Mouse (Mus musculus): ENCODE data around the gene Golga2. TPM values are rescaled to one million over a fixed set of nuclear protein-coding genes. Genes with fewer than 3 reads are reported as not detected.
"Not testable (repeated sequence)": the region's sequence is repeated elsewhere in the genome, so short reads cannot be mapped to it uniquely, and the experiment has no call there.

Gene Golga2
- total RNA-seq, 1 experiment from 2014 or later = 87.7 TPM

DNA sequence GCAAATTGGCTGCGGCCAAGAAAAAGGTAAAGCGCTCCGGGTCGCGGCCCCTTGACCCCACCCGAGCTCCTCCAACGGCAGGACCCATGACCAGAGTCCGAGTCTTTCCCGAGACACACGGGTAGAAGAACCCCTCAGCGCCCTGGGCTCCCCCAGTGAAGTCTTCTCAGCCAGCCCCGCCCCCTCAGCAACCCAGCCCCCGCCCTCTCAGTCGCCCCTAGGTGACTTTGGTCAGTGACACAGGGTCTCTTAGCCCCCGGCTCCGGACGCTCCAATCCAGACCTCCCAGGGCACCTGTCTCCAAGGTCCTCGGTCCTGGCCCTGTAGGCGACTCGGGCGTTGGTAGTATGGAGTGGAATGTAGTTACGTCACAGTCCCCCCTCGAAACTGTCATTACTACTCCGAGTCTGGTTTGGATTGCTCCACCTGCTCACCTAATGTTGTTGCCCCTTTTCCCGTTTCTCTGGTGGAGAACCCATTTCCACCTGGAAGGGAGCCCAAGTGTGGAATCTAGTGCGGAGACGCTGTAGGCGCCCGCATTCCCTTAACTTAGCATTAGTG is 1.3 kb downstream of the Golga2 start:
- no peak for DNase-seq

DNA sequence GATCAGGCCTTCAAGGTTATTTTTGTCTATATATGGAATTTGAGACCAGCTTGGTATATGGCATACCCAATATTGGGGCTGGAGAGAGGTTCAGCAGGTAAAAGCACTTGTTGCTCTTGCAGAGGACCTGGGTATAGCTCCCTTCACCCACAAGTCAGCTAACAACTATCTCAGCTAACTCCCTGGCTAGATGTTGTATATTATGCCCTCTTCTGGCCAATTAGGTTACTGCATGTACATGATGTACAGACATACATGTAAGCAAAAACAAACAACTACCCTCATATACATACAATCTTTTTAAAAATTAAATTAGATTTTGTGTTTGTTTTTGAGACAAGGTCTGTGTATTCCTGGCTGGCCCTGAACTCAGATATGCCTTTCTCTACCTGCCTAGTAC is 2.4 kb downstream of the Golga2 start:
- DNase-seq = no peak

DNA sequence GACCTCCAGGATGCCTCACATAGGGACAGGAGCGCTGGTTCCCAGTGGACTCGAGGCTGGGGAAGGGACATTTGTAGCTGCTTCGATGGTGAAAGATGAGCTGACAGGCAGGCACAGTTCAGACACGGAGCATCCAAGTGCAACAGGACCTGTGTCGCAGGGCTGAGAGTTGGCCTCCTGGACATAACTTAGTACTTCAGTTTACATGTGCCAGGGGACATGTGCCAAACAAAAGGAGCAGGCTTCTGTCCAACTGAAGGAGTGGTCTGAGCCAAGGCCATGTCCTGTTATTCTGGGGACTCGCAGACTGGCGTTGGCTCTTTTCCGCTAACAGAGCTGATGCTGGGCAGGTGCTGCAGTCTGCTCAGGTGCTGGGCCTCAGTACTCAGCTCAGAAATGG is 7.2 kb downstream of the Golga2 start:
- peak; percentile 32 for DNase-seq

DNA sequence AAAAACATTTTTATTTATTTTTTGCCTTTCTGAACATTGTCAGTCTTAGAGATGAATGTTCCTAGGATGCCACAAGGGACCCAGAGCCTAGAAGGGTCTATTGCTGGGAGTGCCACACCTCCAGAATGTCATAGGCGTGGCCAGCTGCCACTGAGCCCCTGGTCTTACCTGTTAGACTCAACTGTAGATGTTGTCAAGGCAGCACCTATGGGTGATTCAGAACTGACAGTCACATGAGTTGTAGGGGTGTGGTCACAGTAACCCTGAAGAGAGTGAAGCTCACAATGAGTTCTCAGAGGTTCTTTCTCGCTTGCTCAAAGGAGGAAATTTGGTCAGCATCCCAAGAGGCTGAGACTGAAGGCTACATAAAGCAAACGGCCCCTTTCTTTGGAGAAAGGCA is 8.1 kb downstream of the Golga2 start:
- DNase-seq = no peak

DNA sequence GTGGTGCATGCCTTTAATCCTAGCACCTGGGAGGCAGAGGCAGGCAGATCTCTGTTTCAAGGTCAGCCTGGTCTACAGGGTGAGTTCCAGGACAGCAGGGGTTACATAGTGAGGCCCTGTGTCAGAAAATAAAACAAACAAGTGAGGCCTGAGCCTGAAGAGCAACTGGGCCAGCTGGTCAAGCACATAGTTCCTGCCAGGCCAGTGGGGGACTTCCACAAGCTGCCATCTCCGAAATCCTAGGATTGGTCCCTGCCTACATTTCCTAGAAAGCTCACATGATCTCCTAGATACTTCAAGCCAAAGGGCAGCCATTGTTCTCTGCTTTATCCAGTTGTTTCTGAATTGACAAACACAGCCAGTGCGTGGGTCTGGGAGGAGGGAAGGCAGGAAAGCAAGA is 8.7 kb downstream of the Golga2 start:
- not testable (repeated sequence) for DNase-seq

DNA sequence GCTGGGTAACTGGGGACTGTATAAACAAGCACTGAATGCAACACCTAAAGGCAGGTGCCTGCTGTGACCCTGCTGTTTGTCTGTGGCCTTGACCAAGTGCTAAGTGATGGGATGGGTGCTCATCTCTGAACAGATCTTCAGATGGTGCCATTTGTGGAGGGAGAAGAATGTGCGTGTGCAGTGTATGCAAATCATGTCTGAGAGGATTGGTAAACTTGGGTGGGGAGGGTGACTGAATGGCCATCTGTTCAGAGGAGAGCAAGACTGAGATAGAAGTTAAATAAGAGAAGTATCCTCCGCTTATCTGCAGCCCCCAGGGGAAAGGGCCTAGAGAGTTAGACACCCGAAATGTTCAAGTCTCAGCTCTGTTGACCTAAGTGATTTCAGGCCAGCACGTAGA is 12.3 kb downstream of the Golga2 start:
- DNase-seq = no peak

DNA sequence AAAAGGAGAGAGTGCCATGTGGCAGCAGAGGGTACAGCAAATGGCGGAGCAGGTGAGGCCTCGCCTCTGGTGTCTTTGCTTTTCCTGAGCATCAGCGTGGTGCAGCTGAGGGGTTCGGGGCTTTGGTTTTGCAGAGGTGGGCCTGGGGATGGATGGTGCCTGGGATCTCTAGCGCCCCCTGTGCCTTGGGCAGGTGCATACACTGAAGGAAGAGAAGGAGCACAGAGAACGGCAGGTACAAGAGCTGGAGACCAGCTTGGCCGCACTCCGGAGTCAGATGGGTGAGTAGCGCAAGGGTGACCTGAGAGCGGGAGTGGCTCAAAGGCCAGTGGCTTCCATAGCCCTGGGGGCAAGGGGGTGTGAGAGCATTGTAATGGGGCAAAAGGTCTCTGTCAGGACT is 15.8 kb downstream of the Golga2 start:
- DNase-seq = no peak

DNA sequence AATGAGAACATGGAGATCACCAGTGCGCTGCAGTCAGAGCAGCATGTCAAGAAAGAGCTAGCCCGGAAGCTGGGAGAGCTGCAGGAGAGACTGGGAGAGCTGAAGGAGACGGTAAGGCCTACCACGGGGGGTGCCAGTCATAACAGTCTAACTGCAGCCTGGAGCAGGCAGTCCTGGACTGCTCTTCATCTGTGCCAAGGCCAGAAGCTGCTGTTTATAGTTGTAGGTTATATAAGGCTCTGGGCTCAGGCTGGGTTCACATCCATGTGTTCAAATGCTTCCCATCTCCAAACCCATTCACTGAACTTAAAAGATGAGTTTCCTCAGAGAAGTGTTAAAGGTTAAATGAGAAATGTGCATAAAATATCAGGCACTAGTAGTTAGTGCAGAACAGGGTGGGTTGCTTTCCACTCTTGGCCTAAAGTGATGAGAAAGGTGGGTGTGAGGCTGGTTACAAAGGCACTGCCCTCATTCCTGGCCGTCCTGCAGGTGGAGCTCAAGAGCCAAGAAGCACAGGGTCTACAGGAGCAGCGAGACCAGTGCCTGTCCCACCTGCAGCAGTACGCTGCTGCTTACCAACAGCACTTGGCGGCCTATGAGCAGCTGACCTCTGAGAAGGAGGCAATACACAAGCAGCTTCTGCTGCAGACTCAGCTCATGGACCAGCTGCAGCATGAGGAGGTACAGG is 17.1 kb downstream of the Golga2 start:
- DNase-seq = peak; percentile 58

DNA sequence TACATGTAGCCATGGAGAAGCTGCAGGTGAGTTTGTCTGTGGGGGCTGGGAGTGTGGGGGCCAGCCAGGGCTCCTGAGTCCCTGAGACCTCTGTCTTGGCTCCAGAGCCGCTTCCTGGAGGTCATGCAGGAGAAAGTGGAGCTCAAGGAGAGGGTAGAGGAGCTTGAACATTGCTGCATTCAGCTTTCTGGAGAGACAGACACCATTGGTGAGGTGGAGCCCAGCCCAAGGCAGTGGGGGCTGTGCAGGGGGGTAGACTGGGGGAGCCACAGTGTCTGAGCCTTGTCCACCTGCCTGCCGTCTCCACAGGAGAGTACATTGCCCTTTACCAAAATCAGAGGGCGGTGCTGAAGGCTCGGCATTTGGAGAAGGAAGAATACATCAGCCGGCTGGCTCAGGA is 18.5 kb downstream of the Golga2 start:
- no peak for DNase-seq

DNA sequence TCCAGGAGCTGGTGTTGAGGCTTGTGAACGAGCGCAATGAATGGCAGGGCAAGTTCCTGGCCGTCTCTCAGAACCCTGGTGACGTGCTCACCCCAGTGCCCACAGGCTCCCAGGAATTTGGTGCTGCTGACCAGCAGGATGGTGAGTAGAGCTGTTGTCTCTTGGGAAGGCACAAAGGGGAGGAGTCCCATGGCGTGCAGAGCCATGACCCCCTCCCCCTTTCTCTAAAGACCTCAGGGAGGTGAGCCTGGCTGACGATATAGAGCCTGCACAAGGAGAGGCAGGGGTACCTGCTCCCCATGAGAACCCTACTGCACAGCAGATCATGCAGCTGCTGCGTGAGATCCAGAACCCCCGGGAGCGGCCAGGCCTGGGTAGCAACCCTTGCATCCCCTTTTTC is 19.0 kb downstream of the Golga2 start:
- DNase-seq = no peak

DNA sequence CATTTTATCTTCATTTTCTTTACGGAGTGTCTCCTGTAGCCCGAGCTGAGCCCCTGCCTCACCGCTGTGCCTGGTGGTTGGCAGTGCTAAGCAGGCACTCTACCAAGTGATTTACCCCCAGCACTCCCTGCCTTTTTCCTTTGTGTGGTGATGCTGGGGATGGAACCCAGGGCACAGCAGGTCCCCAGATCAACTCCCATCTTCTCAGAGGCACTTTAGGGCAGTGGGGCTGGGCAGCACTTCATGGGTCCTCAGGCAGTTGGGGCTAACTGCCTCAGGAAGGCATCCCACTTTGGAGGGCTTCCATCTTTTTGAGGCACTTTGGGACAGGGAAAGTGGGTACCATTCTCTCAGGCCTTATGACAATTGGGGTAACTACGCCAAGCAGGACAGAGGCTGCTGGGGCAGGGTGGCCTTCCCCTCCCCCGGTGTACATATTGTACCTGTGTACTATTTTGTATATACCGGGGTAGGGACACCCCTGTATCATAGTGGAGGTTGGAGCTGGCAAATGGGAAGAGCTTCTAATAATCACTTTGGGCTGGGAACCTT is 20.1 kb downstream of the Golga2 start:
- no peak for DNase-seq

DNA sequence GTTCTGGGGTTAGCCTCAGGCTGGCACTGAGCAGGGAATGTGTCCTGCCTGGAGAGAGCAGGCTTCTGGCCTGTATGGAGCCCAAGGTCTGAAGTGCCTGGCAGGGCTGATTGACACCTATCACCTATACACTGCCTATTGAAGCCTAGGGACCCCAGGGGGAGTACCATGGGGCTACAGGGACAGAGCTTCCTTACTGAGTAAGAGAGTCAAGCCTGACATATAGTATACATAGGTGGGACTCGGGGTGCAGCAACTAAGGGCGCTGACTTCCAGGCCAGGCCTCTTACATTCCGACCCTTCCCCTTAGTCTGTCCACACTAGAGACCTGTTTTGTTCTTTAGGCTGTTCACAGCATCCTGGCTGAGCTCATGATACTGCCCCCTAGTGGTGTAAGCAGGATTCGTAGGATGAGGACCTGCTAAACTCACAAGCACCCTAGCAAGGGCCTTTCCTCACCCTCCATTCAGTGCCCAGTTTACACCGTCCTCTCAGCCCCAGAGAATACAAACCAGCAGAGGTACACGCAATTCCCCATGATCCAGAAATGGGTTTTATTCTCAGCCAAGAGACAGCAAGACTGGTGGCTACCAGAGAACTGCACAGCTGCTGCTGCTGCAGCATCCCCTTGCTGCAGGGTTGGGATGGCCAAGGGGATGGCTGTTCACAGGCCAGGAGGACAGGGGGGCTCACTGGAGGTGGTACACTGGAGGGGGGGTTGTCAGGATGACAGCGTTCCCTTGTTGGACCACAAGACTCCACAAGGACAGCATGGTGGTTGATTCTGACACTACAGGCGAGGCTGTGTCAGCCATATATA is 21.0 kb downstream of the Golga2 start:
- peak; percentile 42 for DNase-seq

DNA sequence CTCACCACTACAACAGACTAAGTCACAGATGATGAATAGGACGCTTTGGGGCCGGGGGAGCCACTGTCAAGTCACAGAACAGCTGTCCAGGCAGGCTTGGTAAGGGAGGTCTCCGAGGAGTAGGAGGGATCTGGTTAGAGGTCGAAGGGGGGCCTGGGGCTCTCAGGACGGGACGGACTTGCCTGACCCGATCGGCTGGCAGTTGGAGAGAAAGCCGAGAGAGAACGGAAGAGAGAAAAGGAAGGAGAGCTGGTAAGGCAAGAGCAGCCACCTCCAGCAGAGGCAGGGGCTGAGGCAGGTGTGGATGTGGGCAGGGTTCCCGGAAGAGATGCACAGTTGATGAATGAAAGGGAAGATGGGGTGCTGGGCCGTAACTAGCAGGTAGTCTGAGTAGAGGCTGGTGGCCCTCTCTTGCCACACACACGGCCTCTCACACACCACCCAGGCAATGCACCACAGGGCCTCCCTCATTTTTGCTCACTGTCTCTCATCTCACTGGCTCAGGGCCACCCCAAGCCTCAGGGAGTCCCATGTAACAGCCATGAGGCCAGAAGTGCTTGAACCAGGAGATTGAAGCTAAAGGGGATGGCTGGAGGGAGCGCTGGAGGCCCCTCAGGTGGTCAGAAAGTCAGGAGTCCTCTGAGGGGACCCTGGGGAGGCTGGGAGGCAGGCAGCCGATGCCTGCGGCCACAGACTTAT is 21.8 kb downstream of the Golga2 start:
- no peak for DNase-seq

DNA sequence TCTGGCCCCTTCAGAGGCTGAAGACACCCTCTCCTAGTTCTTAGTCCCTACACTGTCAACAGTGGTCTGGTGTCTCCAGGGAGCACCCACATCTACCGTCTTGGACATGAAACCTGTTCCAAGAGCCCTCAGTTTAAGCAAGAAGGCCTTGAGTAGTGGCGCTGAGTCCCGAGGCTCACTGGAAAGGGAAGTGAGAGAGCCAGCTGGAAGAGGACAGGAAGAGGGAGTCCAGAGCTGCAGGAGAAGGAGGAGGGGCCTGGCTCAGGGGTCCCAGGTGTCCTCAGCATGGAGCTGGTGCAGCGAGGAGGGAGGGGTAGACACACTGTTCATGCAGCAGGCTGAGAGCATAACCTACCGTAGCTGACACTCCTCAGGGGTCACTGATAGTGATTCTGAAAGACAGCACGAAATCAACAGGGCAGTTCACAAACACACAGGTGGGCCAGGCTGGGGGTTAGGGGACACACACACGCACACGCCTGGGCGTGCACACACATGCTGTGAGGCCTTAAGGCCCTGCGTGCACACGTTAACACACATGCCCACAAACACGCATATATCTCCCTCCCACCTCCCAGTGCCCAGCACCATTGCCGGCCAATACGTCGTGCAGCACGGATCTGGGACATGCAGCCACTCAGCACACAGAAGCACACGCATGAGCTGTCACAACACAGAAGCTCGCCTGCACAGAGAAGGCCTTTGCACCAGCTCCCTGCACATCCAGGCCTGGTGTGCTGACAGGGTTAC is 23.1 kb downstream of the Golga2 start:
- DNase-seq = no peak

DNA sequence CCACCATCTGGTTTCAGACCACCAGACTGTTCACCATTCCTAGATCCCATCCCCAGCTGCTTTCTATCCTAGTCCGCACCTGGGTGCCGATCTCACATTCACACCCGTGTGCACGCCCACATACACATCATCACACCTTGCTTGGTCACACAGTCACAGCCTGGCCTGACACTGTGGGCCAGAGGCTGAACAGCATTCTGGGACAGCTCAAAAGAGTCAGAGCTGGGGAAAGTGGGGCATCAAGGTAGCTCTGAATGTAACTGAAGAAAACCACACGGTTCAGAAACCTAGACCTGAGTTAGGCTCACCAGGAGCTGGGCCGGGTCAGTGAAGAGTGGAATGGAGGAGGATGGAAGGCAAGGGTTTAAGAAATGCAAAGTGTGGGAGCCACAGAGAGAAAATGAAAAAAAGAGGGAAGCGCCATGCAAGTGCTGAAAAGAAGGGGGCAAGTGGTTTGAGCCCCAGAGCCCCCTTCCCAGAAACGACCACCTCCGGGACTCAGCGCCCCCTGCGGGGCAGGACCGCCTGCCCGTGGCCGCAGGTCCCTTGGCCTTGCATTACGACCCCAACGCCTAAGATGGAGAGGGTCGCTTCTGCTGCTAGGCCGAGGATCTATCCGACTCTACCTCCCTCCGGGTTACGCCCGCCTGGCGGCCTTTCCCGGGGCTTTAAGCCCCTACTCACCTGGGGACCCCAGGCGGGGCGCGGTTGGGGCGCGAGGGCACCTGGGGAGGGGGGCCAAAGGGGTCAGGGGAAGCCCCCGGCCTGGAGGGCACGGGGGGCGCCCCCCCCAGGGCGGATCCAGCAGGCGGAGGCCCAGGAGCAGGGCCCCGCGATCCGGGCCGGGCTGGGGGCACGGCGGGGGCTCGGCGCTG is 24.5 kb downstream of the Golga2 start:
- DNase-seq = no peak

DNA sequence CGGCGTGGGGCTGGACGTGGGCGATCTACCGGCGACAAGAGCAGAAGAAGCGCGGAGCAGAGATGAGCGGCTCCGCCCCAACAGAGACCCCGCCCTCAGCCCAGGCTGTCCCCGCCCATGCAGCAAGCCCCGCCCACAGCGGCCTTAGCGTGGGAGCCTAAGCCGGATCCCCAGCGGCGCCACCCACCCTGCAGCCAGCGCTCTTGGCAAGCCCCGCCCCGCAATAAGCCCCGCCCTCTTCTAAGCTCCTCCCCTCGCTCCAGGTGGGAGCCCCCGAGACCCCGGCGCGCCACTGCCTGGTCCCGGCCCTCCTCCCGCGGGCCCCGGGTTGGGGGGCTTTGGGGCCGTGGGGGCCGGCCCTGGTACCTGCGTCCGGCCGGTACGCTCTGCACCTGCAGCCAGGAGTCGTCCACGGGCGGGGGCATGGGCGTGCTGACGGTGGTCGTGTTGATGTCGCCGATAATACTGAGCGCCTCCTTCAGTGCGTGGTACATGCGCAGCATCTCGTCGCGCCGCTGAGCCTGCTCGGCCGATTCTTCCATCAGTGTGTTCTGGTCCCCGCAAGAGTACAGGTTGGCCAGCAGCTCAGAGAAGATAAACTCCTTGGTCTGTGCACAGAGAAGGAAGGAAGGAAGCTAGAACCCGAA is 25.3 kb downstream of the Golga2 start:
- peak; percentile 88 for DNase-seq

DNA sequence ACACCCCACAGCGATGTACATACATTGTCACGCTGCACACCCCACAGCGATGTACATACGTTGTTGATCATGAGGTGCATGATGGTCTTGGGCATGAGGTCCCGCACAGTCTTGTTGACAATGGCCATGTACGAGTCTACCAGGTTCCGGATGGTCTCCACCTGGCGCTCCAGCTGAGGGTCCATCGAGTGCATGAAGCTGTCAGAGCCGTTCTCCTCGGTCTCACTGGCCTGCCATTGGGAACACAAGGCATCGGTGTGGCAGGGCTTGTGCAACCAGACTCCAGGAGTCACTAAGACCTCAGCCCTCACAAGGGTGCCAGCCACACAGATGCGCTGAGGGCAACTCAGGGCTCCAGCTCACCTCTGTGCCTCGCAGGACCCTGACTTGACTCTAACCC is 27.6 kb downstream of the Golga2 start:
- no peak for DNase-seq

DNA sequence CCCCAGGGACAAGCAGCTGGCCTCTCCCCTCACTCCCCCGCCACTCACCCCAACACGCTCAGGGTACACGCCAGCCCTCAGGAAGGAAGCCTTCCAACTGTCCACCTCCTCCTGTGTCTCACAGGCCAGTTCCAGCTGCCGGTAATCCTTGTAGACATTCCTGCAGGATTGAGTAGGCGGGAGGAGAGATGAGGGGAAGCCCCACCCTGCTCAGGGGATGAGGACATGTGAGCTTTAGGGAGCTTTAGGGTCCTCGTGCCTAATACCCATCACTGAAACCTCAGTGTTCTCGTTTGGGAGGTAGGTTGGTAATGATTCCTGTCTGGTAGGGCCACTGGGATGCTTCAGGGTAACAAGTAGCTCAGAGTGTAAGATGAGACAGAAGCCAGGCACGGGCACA is 28.6 kb downstream of the Golga2 start:
- DNase-seq = no peak

DNA sequence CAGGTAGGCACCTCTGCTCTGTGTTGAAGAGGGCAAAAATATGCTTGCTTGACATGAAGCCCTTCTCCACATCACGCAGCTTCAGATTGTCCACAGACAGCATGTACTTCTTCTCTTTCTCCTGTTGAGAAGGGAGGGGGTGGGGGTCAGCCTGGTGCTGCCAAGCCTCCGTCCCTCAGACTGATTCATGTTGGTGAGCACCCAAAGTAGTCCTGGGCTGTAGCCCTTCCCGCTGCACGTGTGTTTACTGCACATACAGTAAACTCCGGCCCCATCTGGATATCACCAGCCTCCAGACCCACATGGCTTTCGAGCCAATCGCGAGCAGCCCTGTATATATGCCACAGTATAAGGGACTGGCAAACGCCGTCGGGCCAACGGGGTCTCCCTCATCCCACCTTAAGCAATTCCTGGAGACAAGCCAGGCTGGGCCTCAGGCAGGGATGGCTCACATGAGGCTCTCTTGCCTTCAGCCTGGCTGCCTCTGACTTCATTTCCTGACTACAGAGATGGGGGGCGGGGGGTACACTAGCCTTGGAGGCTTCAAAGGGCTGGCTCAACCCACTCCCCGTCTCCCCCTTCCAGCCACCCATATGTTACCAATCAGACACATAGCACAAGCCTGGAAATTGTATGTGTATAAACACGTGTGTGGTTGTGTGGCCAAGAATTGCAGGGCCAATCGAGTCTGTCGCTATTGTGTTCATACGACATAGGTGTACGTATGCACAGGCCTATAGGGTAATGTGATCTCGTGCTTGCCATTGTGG is 29.9 kb downstream of the Golga2 start:
- no peak for DNase-seq

Data from adrenal gland, postnatal 25 days (tissue).